Mouse (Mus musculus) liver, postnatal 0 days (tissue): ENCODE data around the gene Slc24a3. TPM values are rescaled to one million over a fixed set of nuclear protein-coding genes. Genes with fewer than 3 reads are reported as not detected.

Experiments used
- ATAC-seq: fragments of 200-750 bp; cut with Nextera tagmentation; 2 replicates; pipeline ENCODE4 v1.8.0; 2017; ENCODE audit warnings: mild to moderate bottlenecking, moderate library complexity
- DNase-seq: peaks from one replicate; pipeline ENCODE4 v3.0.0-alpha.2; 2016
- H3K27ac ChIP-seq: fragments of 300-500 bp; sonication (generic); 2 replicates; pipeline ENCODE4 v1.5.1; 2014; ENCODE audit warnings: antibody characterized with exemption, moderate library complexity, mild to moderate bottlenecking, low read depth
- H3K27me3 ChIP-seq: fragments of 300-500 bp; sonication (generic); 2 replicates; pipeline ENCODE4 v1.6.1; 2014; ENCODE audit warnings: low read length, control low read depth, mixed read lengths; ENCODE audit not compliant: insufficient read depth
- H3K36me3 ChIP-seq: fragments of 300-500 bp; sonication (generic); replicated peaks from 2 replicates; pipeline ENCODE4 v1.6.1; 2014; ENCODE audit warnings: mild to moderate bottlenecking, control low read depth, low read length, moderate library complexity, mixed read lengths; ENCODE audit not compliant: insufficient read depth
- H3K4me1 ChIP-seq: fragments of 300-500 bp; sonication (generic); 2 replicates; pipeline ENCODE4 v1.6.1; 2014; ENCODE audit warnings: antibody characterized with exemption, mild to moderate bottlenecking, control low read depth; ENCODE audit not compliant: insufficient read depth
- H3K4me2 ChIP-seq: fragments of 300-500 bp; sonication (generic); 2 replicates; pipeline ENCODE4 v1.6.1; 2014; ENCODE audit warnings: low read depth, mild to moderate bottlenecking, low read length, moderate library complexity, mixed read lengths
- H3K4me3 ChIP-seq: fragments of 300-500 bp; sonication (generic); 2 replicates; pipeline ENCODE4 v1.5.1; 2014; ENCODE audit warnings: low read depth, low read length
- H3K9ac ChIP-seq: fragments of 300-500 bp; sonication (generic); replicated peaks from 2 replicates; pipeline ENCODE4 v1.6.1; 2014; ENCODE audit warnings: mild to moderate bottlenecking, moderate library complexity
- H3K9me3 ChIP-seq: fragments of 300-500 bp; sonication (generic); 2 replicates; pipeline ENCODE4 v1.6.1; 2016; ENCODE audit warnings: mild to moderate bottlenecking, control low read depth, low read length, mixed read lengths
- CTCF ChIP-seq: sonication (generic); IDR thresholded peaks from 2 replicates; pipeline ENCODE4 v1.5.1; 2016; ENCODE audit warnings: antibody characterized with exemption, low read depth
- EP300 ChIP-seq: IDR thresholded peaks from 2 replicates; pipeline ENCODE4 v1.6.1; 2016; ENCODE audit warnings: antibody characterized with exemption, low read depth, mild to moderate bottlenecking
- WGBS: fragments of 180-500 bp; shearing (Covaris S2); extraction: QIAGEN DNeasy Blood & Tissue Kit; methylation state at CpG from one replicate; pipeline ENCODE4 v1.1.7; 2014; ENCODE audit not compliant: insufficient replicate concordance; 5-methylcytosine and 5-hydroxymethylcytosine counted together
- polyA plus RNA-seq: library from polyadenylated mRNA; unstranded; fragments of >200 nt; fragmentation: Nextera tagmentation; extraction: Ambion mirVana; gene quantifications from 2 replicates; pipeline ENCODE4 v1.2.1, GENCODE M21; 2015

Slc24a3 gene
- polyA plus RNA-seq, 1 experiment from 2014 or later = 0.40 TPM

GRCm38 (mm10) chr2:145307231-145307883 lies 139.8 kb downstream of the Slc24a3 start:
- 48% methylated on average over 2 of the region's 2 CpGs for WGBS
- Histone ChIP-seq H3K4me3 (no peak overlapping the region), H3K4me1 (no peaks in the 10 kb centered on the region), H3K4me2 (no peak overlapping the region), H3K27ac (no peak overlapping the region), H3K9ac (no peak overlapping the region), H3K9me3 (no peaks in the 10 kb centered on the region), H3K36me3 (no peaks in the 10 kb centered on the region), H3K27me3 (no peaks in the 10 kb centered on the region)
- DNase-seq = no peak
- TF ChIP-seq CTCF (no peak), EP300 (no peak)
- no peak for ATAC-seq

GRCm38 (mm10) chr2:145318916-145319315 lies 151.4 kb downstream of the Slc24a3 start:
- H3K4me2 ChIP-seq = no peak overlapping the region
- H3K27ac ChIP-seq = no peak overlapping the region
- no peak overlapping the region for H3K4me3 ChIP-seq
- TF ChIP-seq CTCF (no peak), EP300 (no peak)
- H3K36me3 ChIP-seq = no peaks in the 10 kb centered on the region
- no peaks in the 10 kb centered on the region for H3K4me1 ChIP-seq
- no peak overlapping the region for H3K9ac ChIP-seq
- ATAC-seq = no peak
- DNase-seq = no peak
- WGBS = 50% methylated on average over 2 of the region's 2 CpGs
- H3K9me3 ChIP-seq = no peaks in the 10 kb centered on the region
- H3K27me3 ChIP-seq = no peaks in the 10 kb centered on the region

- H3K4me3 ChIP-seq = no peak overlapping the region
- DNase-seq = no peak
- TF ChIP-seq EP300 = no peak
- no peak for TF ChIP-seq CTCF
- no peaks in the 10 kb centered on the region for H3K36me3 ChIP-seq
- 69% methylated on average over 3 of the region's 3 CpGs for WGBS
- no peak overlapping the region for H3K9ac ChIP-seq
- H3K27ac ChIP-seq = no peak overlapping the region
- no peaks in the 10 kb centered on the region for H3K9me3 ChIP-seq
- H3K4me1 ChIP-seq = no peaks in the 10 kb centered on the region
- no peaks in the 10 kb centered on the region for H3K27me3 ChIP-seq
- ATAC-seq = no peak
- H3K4me2 ChIP-seq = no peak overlapping the region
Observed at GRCm38 (mm10) chr2:145321287-145321686, 153.7 kb downstream of the Slc24a3 start.

- TF ChIP-seq CTCF (no peak), EP300 (no peak)
- no peak overlapping the region for H3K27ac ChIP-seq
- no peaks in the 10 kb centered on the region for H3K4me1 ChIP-seq
- no peaks in the 10 kb centered on the region for H3K36me3 ChIP-seq
- H3K4me2 ChIP-seq = no peak overlapping the region
- DNase-seq (no peak), ATAC-seq (no peak)
- no peak overlapping the region for H3K9ac ChIP-seq
- no peaks in the 10 kb centered on the region for H3K9me3 ChIP-seq
- H3K4me3 ChIP-seq = no peak overlapping the region
- H3K27me3 ChIP-seq = no peaks in the 10 kb centered on the region
Observed at GRCm38 (mm10) chr2:145321755-145322154, 154.2 kb downstream of the Slc24a3 start.

GRCm38 (mm10) chr2:145324477-145324876 lies 156.9 kb downstream of the Slc24a3 start:
- no peak overlapping the region for H3K4me3 ChIP-seq
- 64% methylated on average over 3 of the region's 3 CpGs for WGBS
- no peak overlapping the region for H3K9ac ChIP-seq
- H3K27ac ChIP-seq = no peak overlapping the region
- H3K4me1 ChIP-seq = no peaks in the 10 kb centered on the region
- H3K9me3 ChIP-seq = no peaks in the 10 kb centered on the region
- no peak for TF ChIP-seq EP300
- no peak for TF ChIP-seq CTCF
- DNase-seq (no peak), ATAC-seq (no peak)
- no peaks in the 10 kb centered on the region for H3K27me3 ChIP-seq
- no peak overlapping the region for H3K4me2 ChIP-seq
- no peaks in the 10 kb centered on the region for H3K36me3 ChIP-seq

GRCm38 (mm10) chr2:145325852-145326251 lies 158.3 kb downstream of the Slc24a3 start:
- WGBS = 72% methylated on average over 4 of the region's 4 CpGs
- H3K9me3 ChIP-seq = no peaks in the 10 kb centered on the region
- no peak overlapping the region for H3K4me2 ChIP-seq
- no peaks in the 10 kb centered on the region for H3K36me3 ChIP-seq
- H3K9ac ChIP-seq = no peak overlapping the region
- H3K4me3 ChIP-seq = no peak overlapping the region
- no peaks in the 10 kb centered on the region for H3K27me3 ChIP-seq
- DNase-seq (no peak), ATAC-seq (no peak)
- no peak overlapping the region for H3K27ac ChIP-seq
- no peaks in the 10 kb centered on the region for H3K4me1 ChIP-seq
- TF ChIP-seq EP300 (no peak), CTCF (no peak)

GRCm38 (mm10) chr2:145326544-145326943 lies 159.0 kb downstream of the Slc24a3 start:
- H3K4me2 ChIP-seq = no peak overlapping the region
- DNase-seq (no peak), ATAC-seq (no peak)
- WGBS = 77% methylated on average over 2 of the region's 2 CpGs
- no peaks in the 10 kb centered on the region for H3K9me3 ChIP-seq
- H3K27ac ChIP-seq = no peak overlapping the region
- no peaks in the 10 kb centered on the region for H3K4me1 ChIP-seq
- no peak overlapping the region for H3K9ac ChIP-seq
- no peak for TF ChIP-seq CTCF
- TF ChIP-seq EP300 = no peak
- H3K27me3 ChIP-seq = no peaks in the 10 kb centered on the region
- no peak overlapping the region for H3K4me3 ChIP-seq
- H3K36me3 ChIP-seq = no peaks in the 10 kb centered on the region
